Mouse (Mus musculus): ENCODE data around the gene Jarid2.
"Not testable (repeated sequence)": the region's sequence is repeated elsewhere in the genome, so short reads cannot be mapped to it uniquely, and the experiment has no call there.

Jarid2 gene

GRCm38 (mm10) chr13:44729424-44729971, at the start of gene Jarid2:
Gene Jarid2, plus strand, starts transcription at chr13:44729474.
- DNase-seq, result peak; percentile 66 to 71

- no peak for DNase-seq
Observed at GRCm38 (mm10) chr13:44681051-44681450, 48.2 kb upstream of the Jarid2 start.

GRCm38 (mm10) chr13:44688140-44688539, 41.1 kb upstream of the Jarid2 start:
- no peak for DNase-seq

GRCm38 (mm10) chr13:44697628-44698027, 31.6 kb upstream of the Jarid2 start:
- DNase-seq, result no peak

- no peak for DNase-seq
Observed at GRCm38 (mm10) chr13:44704036-44704801, 25.1 kb upstream of the Jarid2 start.

- DNase-seq, result no peak
Observed at GRCm38 (mm10) chr13:44705031-44705742, 24.1 kb upstream of the Jarid2 start.

- DNase-seq, result no peak
Observed at GRCm38 (mm10) chr13:44705743-44706044, 23.6 kb upstream of the Jarid2 start.

- no peak for DNase-seq
Observed at GRCm38 (mm10) chr13:44706206-44706915, 22.9 kb upstream of the Jarid2 start.

GRCm38 (mm10) chr13:44707176-44707575, 22.1 kb upstream of the Jarid2 start:
- DNase-seq, result no peak

- DNase-seq, result no peak
Observed at GRCm38 (mm10) chr13:44708336-44709017, 20.8 kb upstream of the Jarid2 start.

GRCm38 (mm10) chr13:44709747-44710480, 19.4 kb upstream of the Jarid2 start:
- no peak for DNase-seq

GRCm38 (mm10) chr13:44711062-44711461, 18.2 kb upstream of the Jarid2 start:
- DNase-seq, result no peak

GRCm38 (mm10) chr13:44711882-44712281, 17.4 kb upstream of the Jarid2 start:
- DNase-seq, result no peak

GRCm38 (mm10) chr13:44715187-44715885, 13.9 kb upstream of the Jarid2 start:
- DNase-seq, result peak in 1 of 2 experiments; percentile 22

GRCm38 (mm10) chr13:44717838-44718237, 11.4 kb upstream of the Jarid2 start:
- no peak for DNase-seq

- DNase-seq, result not testable (repeated sequence)
Observed at GRCm38 (mm10) chr13:44718465-44718864, 10.8 kb upstream of the Jarid2 start.

GRCm38 (mm10) chr13:44720094-44720493, 9.2 kb upstream of the Jarid2 start:
- DNase-seq, result no peak

- no peak for DNase-seq
Observed at GRCm38 (mm10) chr13:44721891-44722547, 7.3 kb upstream of the Jarid2 start.

- DNase-seq, result not testable (repeated sequence)
Observed at GRCm38 (mm10) chr13:44723522-44723921, 5.8 kb upstream of the Jarid2 start.

- no peak for DNase-seq
Observed at GRCm38 (mm10) chr13:44728145-44728880, 961 bp upstream of the Jarid2 start.

All from cerebellum, postnatal 14 days (tissue).